Mouse (Mus musculus): ENCODE results near the gene 1700018F24Rik. TPM values are rescaled to one million over a fixed set of nuclear protein-coding genes. Genes with fewer than 3 reads are reported as not detected.
"Not testable (repeated sequence)": the region's sequence is repeated elsewhere in the genome, so short reads cannot be mapped to it uniquely, and the experiment has no call there.

Gene 1700018F24Rik
- total RNA-seq (2014; fragmentation: Nextera tagmentation) (not detected in 2 replicates), total RNA-seq (2017) (not detected in 2 replicates)

- ATAC-seq (replicated peaks; ENCODE audit: poor library complexity, severe bottlenecking): not testable (repeated sequence)
These were observed at the start of gene 1700018F24Rik for GRCm38 (mm10) chr5:145042690-145043089. Gene 1700018F24Rik, plus strand, starts transcription at chr5:145042990.

- peak; percentile 92 for ATAC-seq (replicated peaks; ENCODE audit: poor library complexity, severe bottlenecking)
These were observed 44.3 kb upstream of the 1700018F24Rik start for GRCm38 (mm10) chr5:144998491-144998890.

GRCm38 (mm10) chr5:145003362-145003761 is 39.4 kb upstream of the 1700018F24Rik start:
- no peak for ATAC-seq (replicated peaks; ENCODE audit: poor library complexity, severe bottlenecking)

GRCm38 (mm10) chr5:145004495-145004894 is 38.3 kb upstream of the 1700018F24Rik start:
- ATAC-seq (replicated peaks; ENCODE audit: poor library complexity, severe bottlenecking): no peak

GRCm38 (mm10) chr5:145005596-145005995 is 37.2 kb upstream of the 1700018F24Rik start:
- ATAC-seq (replicated peaks; ENCODE audit: poor library complexity, severe bottlenecking): no peak

GRCm38 (mm10) chr5:145008878-145009659 is 33.7 kb upstream of the 1700018F24Rik start:
- ATAC-seq (replicated peaks; ENCODE audit: poor library complexity, severe bottlenecking): no peak

- ATAC-seq (replicated peaks; ENCODE audit: poor library complexity, severe bottlenecking): no peak
These were observed 28.5 kb upstream of the 1700018F24Rik start for GRCm38 (mm10) chr5:145014278-145014677.

GRCm38 (mm10) chr5:145016761-145017160 is 26.0 kb upstream of the 1700018F24Rik start:
- ATAC-seq (replicated peaks; ENCODE audit: poor library complexity, severe bottlenecking): not testable (repeated sequence)

GRCm38 (mm10) chr5:145020254-145020653 is 22.5 kb upstream of the 1700018F24Rik start:
- not testable (repeated sequence) for ATAC-seq (replicated peaks; ENCODE audit: poor library complexity, severe bottlenecking)

- ATAC-seq (replicated peaks; ENCODE audit: poor library complexity, severe bottlenecking): not testable (repeated sequence)
These were observed 22.1 kb upstream of the 1700018F24Rik start for GRCm38 (mm10) chr5:145020712-145021111.

- not testable (repeated sequence) for ATAC-seq (replicated peaks; ENCODE audit: poor library complexity, severe bottlenecking)
These were observed 12.3 kb upstream of the 1700018F24Rik start for GRCm38 (mm10) chr5:145030476-145030875.

GRCm38 (mm10) chr5:145032391-145032790 is 10.4 kb upstream of the 1700018F24Rik start, which contains the start of gene Gm4871:
Gene Gm4871, minus strand, starts transcription at chr5:145032754.
- ATAC-seq (replicated peaks; ENCODE audit: poor library complexity, severe bottlenecking): not testable (repeated sequence)

- peak; percentile 59 for ATAC-seq (replicated peaks; ENCODE audit: poor library complexity, severe bottlenecking)
These were observed 1.2 kb upstream of the 1700018F24Rik start for GRCm38 (mm10) chr5:145041628-145042027.

- ATAC-seq (replicated peaks; ENCODE audit: poor library complexity, severe bottlenecking): not testable (repeated sequence)
These were observed 11.4 kb downstream of the 1700018F24Rik start for GRCm38 (mm10) chr5:145054187-145054586.

GRCm38 (mm10) chr5:145057907-145058306 is 15.1 kb downstream of the 1700018F24Rik start:
- no peak for ATAC-seq (replicated peaks; ENCODE audit: poor library complexity, severe bottlenecking)

GRCm38 (mm10) chr5:145058722-145059121 is 15.9 kb downstream of the 1700018F24Rik start:
- ATAC-seq (replicated peaks; ENCODE audit: poor library complexity, severe bottlenecking): no peak

- no peak for ATAC-seq (replicated peaks; ENCODE audit: poor library complexity, severe bottlenecking)
These were observed 16.7 kb downstream of the 1700018F24Rik start for GRCm38 (mm10) chr5:145059524-145059923.

- no peak for ATAC-seq (replicated peaks; ENCODE audit: poor library complexity, severe bottlenecking)
These were observed 22.1 kb downstream of the 1700018F24Rik start for GRCm38 (mm10) chr5:145064765-145065340.

GRCm38 (mm10) chr5:145068863-145069262 is 26.1 kb downstream of the 1700018F24Rik start:
- ATAC-seq (replicated peaks; ENCODE audit: poor library complexity, severe bottlenecking): peak; percentile 60

- peak; percentile 74 for ATAC-seq (replicated peaks; ENCODE audit: poor library complexity, severe bottlenecking)
These were observed 26.9 kb downstream of the 1700018F24Rik start for GRCm38 (mm10) chr5:145069707-145070106.

- ATAC-seq (replicated peaks; ENCODE audit: poor library complexity, severe bottlenecking): 0 out of 2 replicates have a peak, but pooled peaks have one; percentile 36
These were observed 28.6 kb downstream of the 1700018F24Rik start for GRCm38 (mm10) chr5:145071342-145071741.

All from granulocyte monocyte progenitor cell, adult 5-6 weeks (primary cell).